Mouse (Mus musculus) erythroid progenitor cell, adult 5-6 weeks (primary cell): ENCODE results near the gene Rgs11. TPM values are rescaled to one million over a fixed set of nuclear protein-coding genes. Genes with fewer than 3 reads are reported as not detected.
"Not testable (repeated sequence)": the region's sequence is repeated elsewhere in the genome, so short reads cannot be mapped to it uniquely, and the experiment has no call there.

Source experiments
- ATAC-seq: replicated peaks from 2 replicates; pipeline ENCODE4 v1.8.0; 2016; ENCODE audit warnings: moderate number of reproducible peaks, mild to moderate bottlenecking, moderate TSS enrichment, inconsistent platforms; ENCODE audit not compliant: poor library complexity, low FRiP score, severe bottlenecking
- total RNA-seq, 2 experiments: library from RNA; stranded (forward) in 1 of 2; stranded (reverse) in 1 of 2; fragments of 150-400 nt in 1 of 2; fragments of 186-747, 209-891 nt in 1 of 2; gene quantifications; 2 replicates each; pipeline versions ENCODE4 v1.2.3 to v1.2.4; 2015 to 2017; ENCODE audit warnings: low replicate concordance in 2 of 2

The Rgs11 gene
- total RNA-seq (2015; ENCODE audit: low replicate concordance) (not detected in 2 replicates), total RNA-seq (2017; ENCODE audit: low replicate concordance) (not detected in 2 replicates)

GRCm38 (mm10) chr17:26202737-26203136 is at the start of gene Rgs11:
Gene Rgs11, plus strand, starts transcription at chr17:26202951.
- ATAC-seq, result 0 out of 2 replicates have a peak, but pooled peaks have one; percentile 35

- no peak for ATAC-seq
These were observed 40.0 kb upstream of the Rgs11 start for GRCm38 (mm10) chr17:26162736-26163135.

DNA sequence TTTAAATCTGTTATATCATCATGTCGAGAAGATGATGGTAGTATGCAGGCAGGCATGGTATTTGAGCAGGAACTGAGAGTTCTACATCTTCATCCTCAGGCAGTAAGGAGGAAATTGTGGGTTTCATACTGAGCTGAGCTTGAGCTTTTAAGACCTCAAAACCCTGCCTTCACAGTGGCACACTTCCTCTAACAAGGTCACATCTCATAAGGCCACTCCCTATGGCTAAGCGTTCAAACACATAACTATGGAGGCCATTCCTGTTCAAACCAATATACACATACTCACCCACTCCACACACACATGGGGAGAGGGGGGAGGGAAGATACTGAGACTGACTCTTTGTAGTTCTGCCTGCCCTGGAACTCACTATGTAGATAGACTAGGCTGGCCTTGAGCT is 34.7 kb upstream of the Rgs11 start:
- no peak for ATAC-seq

DNA sequence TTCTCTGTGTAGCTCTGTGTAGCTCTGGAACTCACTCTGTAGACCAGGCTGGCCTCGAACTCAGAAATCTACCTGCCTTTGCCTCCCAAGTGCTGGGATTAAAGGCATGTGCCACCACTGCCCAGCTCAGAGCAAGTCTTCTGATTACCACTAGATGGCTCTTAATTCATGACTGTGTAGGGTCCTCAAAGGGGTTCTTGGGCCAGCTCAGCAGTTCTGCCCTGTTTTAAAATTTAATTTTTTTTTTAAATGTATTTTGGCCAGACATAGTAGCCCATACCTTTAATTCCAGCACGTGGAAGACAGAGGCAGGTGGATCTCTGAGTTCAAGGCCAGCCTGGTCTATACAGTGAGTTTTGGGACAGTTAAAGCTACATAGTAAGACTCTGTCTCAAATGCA is 27.5 kb upstream of the Rgs11 start:
- ATAC-seq, result not testable (repeated sequence)

- no peak for ATAC-seq
These were observed 24.1 kb upstream of the Rgs11 start for GRCm38 (mm10) chr17:26178611-26179010.

DNA sequence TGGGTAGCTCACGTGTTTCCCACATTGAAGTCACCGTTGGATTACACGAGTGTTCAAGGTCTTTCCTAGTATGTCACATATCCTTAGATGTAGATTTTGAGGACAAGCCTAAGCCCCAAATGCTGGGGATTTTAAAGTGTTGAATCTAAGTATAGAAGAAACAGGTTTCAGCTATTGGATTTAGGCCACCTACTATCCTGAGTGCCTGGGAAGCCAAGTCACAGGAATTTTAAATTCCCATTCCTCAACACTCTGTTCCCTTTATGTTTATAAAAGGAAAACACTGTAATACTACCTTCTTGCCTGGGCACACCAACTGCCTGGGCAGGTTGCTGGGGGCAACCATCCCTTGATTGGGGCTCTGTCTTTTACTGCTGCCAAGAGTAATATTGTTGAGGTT is 21.6 kb upstream of the Rgs11 start:
- no peak for ATAC-seq

GRCm38 (mm10) chr17:26187592-26187991 is 15.2 kb upstream of the Rgs11 start:
- ATAC-seq, result no peak

DNA sequence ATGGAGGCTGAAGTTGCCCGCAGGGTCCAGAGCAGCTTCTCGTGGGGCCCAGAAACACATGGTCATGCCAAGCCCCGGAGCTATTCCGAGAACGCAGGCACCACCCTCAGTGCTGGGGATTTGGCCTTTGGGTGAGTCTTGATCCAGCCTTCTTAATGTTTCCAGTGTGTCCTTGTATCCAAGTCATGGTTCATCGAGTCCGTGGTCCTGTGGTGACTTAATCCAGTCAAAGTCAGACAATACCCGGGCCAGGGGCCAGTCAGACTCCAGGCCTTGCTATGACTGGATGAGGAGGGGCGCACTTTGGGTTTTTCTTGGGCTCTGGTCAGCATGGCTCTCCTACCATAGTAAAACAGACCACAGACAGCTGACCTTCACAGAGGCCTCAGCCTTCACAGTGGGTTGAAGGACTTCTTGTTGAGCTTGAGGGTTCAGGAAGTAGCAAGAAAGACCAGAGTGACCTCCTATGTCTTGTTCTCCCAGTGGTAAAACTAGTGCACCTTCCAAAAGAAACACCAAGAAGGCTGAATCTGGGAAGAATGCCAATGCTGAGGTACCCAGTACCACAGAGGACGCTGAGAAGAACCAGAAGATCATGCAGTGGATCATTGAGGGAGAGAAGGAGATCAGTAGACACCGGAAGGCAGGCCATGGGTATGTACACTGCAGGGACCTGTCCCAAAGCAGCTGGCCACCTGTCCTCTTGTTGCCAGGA is 14.5 kb upstream of the Rgs11 start:
- no peak for ATAC-seq

- not testable (repeated sequence) for ATAC-seq
These were observed 11.3 kb upstream of the Rgs11 start for GRCm38 (mm10) chr17:26191486-26191885.

GRCm38 (mm10) chr17:26192481-26193190 is 10.1 kb upstream of the Rgs11 start:
- no peak for ATAC-seq

DNA sequence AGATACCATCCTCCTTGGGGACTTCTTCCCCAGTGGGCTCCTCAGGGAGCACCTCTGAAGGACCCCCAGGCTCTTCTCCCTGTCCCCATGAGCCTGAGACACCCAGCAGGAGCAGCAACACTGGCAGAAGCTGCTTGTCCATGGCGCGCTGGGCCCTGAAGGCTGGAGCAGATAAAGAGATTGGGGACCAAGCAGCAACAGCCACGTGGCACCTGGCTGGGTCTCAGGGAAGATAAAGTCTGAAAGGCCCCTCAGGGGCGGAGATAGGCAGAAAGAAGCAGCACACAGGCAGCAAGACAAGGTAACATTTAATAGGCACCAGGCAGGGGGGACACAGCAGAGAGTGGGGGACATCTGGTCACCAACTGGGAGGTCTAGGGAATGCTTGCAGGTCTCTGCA is 3.9 kb upstream of the Rgs11 start, which contains the start of gene Pdia2:
Gene Pdia2 (minus strand): TSS at position 196 of the 400 bp plus-strand sequence.
- peak; percentile 32; the same call in 1 of the 2 replicates for ATAC-seq

GRCm38 (mm10) chr17:26200831-26201705 is 1.7 kb upstream of the Rgs11 start:
- ATAC-seq, result no peak

GRCm38 (mm10) chr17:26201998-26202397 is 753 bp upstream of the Rgs11 start:
- ATAC-seq, result no peak

- ATAC-seq, result no peak
These were observed 615 bp downstream of the Rgs11 start for GRCm38 (mm10) chr17:26203321-26203811.

GRCm38 (mm10) chr17:26204766-26205165 is 2.0 kb downstream of the Rgs11 start:
- ATAC-seq, result no peak

- no peak for ATAC-seq
These were observed 3.6 kb downstream of the Rgs11 start for GRCm38 (mm10) chr17:26206392-26206791.

- ATAC-seq, result no peak
These were observed 4.9 kb downstream of the Rgs11 start, which contains the start of gene Arhgdig for GRCm38 (mm10) chr17:26207686-26208085. Gene Arhgdig, minus strand, starts transcription at chr17:26207786.

DNA sequence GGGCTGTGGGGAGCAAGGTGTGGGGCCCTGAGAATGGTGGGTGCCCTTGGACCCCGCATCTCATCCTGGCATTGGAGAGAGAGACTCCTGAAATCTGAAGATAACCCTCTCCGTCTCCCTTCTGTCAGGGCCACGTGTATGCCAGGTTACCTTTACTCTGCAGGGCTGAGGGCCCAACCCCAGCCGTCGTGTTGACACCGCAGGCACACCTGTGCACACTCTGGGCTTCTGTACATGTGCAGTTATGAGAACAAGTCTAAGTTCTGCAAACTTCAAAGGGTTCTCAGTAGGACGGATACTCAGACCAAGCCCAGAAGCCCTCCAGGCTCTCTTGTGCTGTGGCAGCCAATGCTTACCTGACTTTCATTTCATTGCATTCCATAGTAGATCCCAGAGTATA is 9.5 kb downstream of the Rgs11 start:
- no peak for ATAC-seq

GRCm38 (mm10) chr17:26212681-26213080 is 9.9 kb downstream of the Rgs11 start:
- no peak for ATAC-seq

DNA sequence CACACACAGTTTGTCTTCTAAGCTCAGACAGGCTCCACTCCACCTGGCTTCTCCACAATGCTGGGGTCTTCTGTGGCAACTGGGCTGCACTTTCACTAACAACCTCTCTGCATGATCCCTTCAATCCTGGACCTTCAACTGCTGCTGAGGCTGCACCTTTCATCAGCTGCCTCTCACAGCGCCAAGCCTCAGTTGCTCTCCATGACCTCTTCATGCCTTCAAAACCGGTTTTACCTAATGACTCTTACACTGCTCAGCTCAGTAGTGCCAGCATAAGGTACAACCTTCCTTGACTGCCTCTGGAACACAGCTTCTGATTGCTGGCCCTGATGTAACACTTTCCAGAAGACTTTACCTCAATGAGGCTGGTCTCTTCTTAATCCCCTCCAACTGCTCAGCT is 18.8 kb downstream of the Rgs11 start:
- ATAC-seq, result no peak
